Mouse (Mus musculus) lung, embryonic 15.5 days (tissue): Measurements from ENCODE around the gene Bloc1s2. TPM values are rescaled to one million over a fixed set of nuclear protein-coding genes. Genes with fewer than 3 reads are reported as not detected.
"Not testable (repeated sequence)": the region's sequence is repeated elsewhere in the genome, so short reads cannot be mapped to it uniquely, and the experiment has no call there.

Experiments used
- ATAC-seq: fragments of 200-750 bp; cut with Nextera tagmentation; 2 replicates; pipeline ENCODE4 v1.8.0; 2017; ENCODE audit warnings: moderate number of reproducible peaks, borderline replicate concordance; ENCODE audit not compliant: low FRiP score, low TSS enrichment; ENCODE audit errors: extremely low read depth
- H3K27ac ChIP-seq: fragments of 300-500 bp; sonication (generic); 2 replicates; pipeline ENCODE4 v1.5.1; 2015; ENCODE audit warnings: moderate library complexity, mild to moderate bottlenecking, inconsistent platforms
- H3K27me3 ChIP-seq: fragments of 300-500 bp; sonication (generic); 2 replicates; pipeline ENCODE4 v1.6.1; 2015; ENCODE audit warnings: inconsistent platforms
- H3K36me3 ChIP-seq: fragments of 300-500 bp; sonication (generic); 2 replicates; pipeline ENCODE4 v1.6.1; 2015; ENCODE audit warnings: inconsistent platforms
- H3K4me1 ChIP-seq: fragments of 300-500 bp; sonication (generic); 2 replicates; pipeline ENCODE4 v1.6.1; 2015; ENCODE audit warnings: inconsistent platforms
- H3K4me2 ChIP-seq: fragments of 300-500 bp; sonication (generic); 2 replicates; pipeline ENCODE4 v1.6.1; 2015; ENCODE audit warnings: inconsistent platforms, mild to moderate bottlenecking, moderate library complexity
- H3K4me3 ChIP-seq: fragments of 300-500 bp; sonication (generic); 2 replicates; pipeline ENCODE4 v1.5.1; 2015; ENCODE audit warnings: mild to moderate bottlenecking, inconsistent platforms
- H3K9ac ChIP-seq: fragments of 300-500 bp; sonication (generic); 2 replicates; pipeline ENCODE4 v1.6.1; 2015; ENCODE audit warnings: inconsistent platforms
- H3K9me3 ChIP-seq: fragments of 300-500 bp; sonication (generic); 2 replicates; pipeline ENCODE4 v1.6.1; 2016; ENCODE audit warnings: inconsistent platforms
- WGBS: fragments of 180-500 bp; shearing (Covaris S2); methylation state at CpG from one replicate; pipeline ENCODE4 v1.1.7; 2015; 5-methylcytosine and 5-hydroxymethylcytosine counted together
- polyA plus RNA-seq: library from polyadenylated mRNA; unstranded; fragments of >200 nt; fragmentation: Nextera tagmentation; extraction: Ambion mirVana; gene quantifications from 2 replicates; pipeline ENCODE4 v1.2.1, GENCODE M21; 2015

Gene Bloc1s2
- polyA plus RNA-seq, 1 experiment from 2014 or later: 79.1 TPM

- WGBS: 86% methylated on average over 9 of the region's 9 CpGs
- ATAC-seq, H3K9ac ChIP-seq: not testable (repeated sequence)
These were observed 25.6 kb downstream of the Bloc1s2 start for GRCm38 (mm10) chr19:44120686-44121085.

DNA sequence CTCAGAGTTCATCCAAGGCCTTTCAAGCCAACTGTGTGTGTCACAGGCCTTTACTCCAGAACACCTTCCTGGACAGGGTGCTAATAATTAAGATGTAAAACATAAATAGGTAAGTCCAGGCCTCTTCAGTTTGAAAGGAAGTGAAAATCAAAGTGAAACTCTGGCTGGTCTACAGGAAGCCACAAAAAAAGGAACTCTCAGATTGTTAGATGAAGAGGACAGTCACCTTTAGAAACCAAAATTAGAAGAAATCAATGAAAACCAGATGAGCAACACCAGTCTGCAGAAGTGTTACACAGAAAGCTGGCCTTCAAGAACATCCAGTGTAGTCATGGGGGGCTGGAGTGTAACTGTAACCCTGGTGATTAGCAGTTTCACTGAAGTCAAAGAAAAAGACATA is 28.5 kb downstream of the Bloc1s2 start:
- no peaks in the 10 kb centered on the region for H3K9me3 ChIP-seq
- H3K9ac ChIP-seq: no peak overlapping the region
- H3K36me3 ChIP-seq: peaks cover 81% of the 10 kb centered on the region
- no peaks in the 10 kb centered on the region for H3K27me3 ChIP-seq
- no peaks in the 10 kb centered on the region for H3K4me1 ChIP-seq
- no peak for ATAC-seq
- H3K4me3 ChIP-seq: no peak overlapping the region
- no peak overlapping the region for H3K4me2 ChIP-seq
- no peak overlapping the region for H3K27ac ChIP-seq

More at GRCm38 (mm10) chr19:44120686-44121085, 25.6 kb downstream of the Bloc1s2 start:
- H3K4me3 ChIP-seq, H3K4me1 ChIP-seq, H3K4me2 ChIP-seq, H3K9me3 ChIP-seq, H3K27ac ChIP-seq, H3K27me3 ChIP-seq: not testable (repeated sequence)
- peaks cover 84% of the 10 kb centered on the region for H3K36me3 ChIP-seq

- no peak overlapping the region for H3K4me2 ChIP-seq
- ATAC-seq: no peak
- no peak overlapping the region for H3K9ac ChIP-seq
- H3K4me3 ChIP-seq: no peak overlapping the region
- no peaks in the 10 kb centered on the region for H3K27me3 ChIP-seq
- WGBS: 65% methylated on average over 7 of the region's 7 CpGs
- no peak overlapping the region for H3K27ac ChIP-seq
- peaks cover 54% of the 10 kb centered on the region for H3K36me3 ChIP-seq
- no peaks in the 10 kb centered on the region for H3K9me3 ChIP-seq
- peaks cover 7% of the 10 kb centered on the region for H3K4me1 ChIP-seq
These were observed 34.5 kb downstream of the Bloc1s2 start for GRCm38 (mm10) chr19:44111706-44112105.

- Histone ChIP-seq H3K9ac (no peak overlapping the region), H3K9me3 (no peaks in the 10 kb centered on the region), H3K4me3 (no peak overlapping the region), H3K36me3 (peaks cover 45% of the 10 kb centered on the region), H3K4me2 (no peak overlapping the region), H3K4me1 (peaks cover 12% of the 10 kb centered on the region), H3K27ac (no peak overlapping the region), H3K27me3 (no peaks in the 10 kb centered on the region)
- WGBS: 92% methylated on average over 9 of the region's 9 CpGs
- no peak for ATAC-seq
These were observed 35.9 kb downstream of the Bloc1s2 start for GRCm38 (mm10) chr19:44110356-44110755.

DNA sequence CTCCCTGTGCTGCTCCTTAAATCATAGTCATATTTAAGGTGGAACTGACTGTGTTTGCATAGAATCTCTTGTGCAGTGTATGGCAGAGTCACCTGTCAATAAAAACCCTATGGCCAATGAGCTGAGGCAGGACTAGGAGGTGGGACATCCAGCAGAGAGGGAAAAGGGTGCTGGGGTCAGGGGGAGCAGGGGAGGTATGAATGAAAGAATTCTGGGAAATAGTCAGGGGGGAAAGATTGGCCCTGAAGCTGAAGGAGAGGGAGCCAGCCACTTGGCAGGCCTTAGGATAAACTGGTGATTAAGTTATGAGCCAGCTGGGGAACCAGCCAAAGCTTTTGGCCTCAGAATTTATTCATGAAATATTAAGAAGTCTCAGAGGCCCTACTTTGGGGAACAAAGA is 37.2 kb downstream of the Bloc1s2 start:
- no peak overlapping the region for H3K4me3 ChIP-seq
- no peak for ATAC-seq
- H3K36me3 ChIP-seq: peaks cover 36% of the 10 kb centered on the region
- no peaks in the 10 kb centered on the region for H3K9me3 ChIP-seq
- H3K27me3 ChIP-seq: no peaks in the 10 kb centered on the region
- H3K4me1 ChIP-seq: peaks cover 12% of the 10 kb centered on the region
- H3K9ac ChIP-seq: no peak overlapping the region
- H3K4me2 ChIP-seq: no peak overlapping the region
- no peak overlapping the region for H3K27ac ChIP-seq

DNA sequence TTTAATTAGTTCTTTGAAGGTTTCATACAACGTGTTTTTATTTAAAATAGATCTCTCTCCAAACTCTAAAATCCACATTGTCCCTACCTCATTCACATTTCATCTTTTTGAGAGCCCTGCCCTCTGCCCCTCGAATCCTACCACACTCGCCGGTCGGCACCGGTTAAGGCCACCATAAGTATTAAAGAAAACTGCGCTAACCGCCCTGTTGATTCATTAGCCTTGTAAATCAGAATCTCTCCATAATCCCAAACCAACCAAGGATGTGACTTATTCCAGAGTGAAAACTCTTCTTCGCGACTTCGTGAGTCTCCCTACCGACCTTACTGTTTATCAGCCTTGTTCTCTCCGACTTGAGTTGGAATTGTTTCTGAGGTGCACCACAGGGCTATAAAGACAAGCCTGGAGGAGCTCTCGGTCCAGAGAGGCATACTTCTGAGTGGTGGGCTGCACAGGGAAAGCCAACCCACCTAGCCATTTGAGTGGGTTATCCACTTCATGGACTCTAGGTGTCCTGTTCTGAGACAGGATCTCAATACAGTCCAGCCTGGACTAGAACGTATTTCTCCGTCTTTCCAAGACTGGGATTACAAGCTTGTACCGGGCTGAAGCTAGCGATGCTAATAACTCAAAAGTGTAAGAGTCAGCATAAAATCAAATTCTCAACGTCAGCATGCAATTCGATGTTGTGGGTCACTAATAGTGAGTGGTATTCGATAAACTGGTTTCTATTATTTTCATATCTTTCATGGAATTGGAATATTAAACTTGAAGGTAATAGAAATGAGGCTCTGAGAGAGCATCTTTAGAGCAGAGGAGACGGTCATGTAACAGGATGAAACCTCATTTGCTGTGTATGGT is 38.4 kb downstream of the Bloc1s2 start:
- Histone ChIP-seq H3K9ac (peak overlapping the region; percentile 94), H3K27ac (0 out of 2 replicates have a peak overlapping the region, but pooled peaks have one; percentile 6), H3K27me3 (no peaks in the 10 kb centered on the region), H3K4me3 (peak overlapping the region; percentile 99), H3K4me2 (peak overlapping the region; percentile 80), H3K36me3 (peaks cover 25% of the 10 kb centered on the region), H3K9me3 (no peaks in the 10 kb centered on the region), H3K4me1 (peaks cover 12% of the 10 kb centered on the region)
- WGBS: 28% methylated on average over 22 of the region's 22 CpGs
- ATAC-seq: peak; percentile 27; the same call in 1 of the 2 replicates

DNA sequence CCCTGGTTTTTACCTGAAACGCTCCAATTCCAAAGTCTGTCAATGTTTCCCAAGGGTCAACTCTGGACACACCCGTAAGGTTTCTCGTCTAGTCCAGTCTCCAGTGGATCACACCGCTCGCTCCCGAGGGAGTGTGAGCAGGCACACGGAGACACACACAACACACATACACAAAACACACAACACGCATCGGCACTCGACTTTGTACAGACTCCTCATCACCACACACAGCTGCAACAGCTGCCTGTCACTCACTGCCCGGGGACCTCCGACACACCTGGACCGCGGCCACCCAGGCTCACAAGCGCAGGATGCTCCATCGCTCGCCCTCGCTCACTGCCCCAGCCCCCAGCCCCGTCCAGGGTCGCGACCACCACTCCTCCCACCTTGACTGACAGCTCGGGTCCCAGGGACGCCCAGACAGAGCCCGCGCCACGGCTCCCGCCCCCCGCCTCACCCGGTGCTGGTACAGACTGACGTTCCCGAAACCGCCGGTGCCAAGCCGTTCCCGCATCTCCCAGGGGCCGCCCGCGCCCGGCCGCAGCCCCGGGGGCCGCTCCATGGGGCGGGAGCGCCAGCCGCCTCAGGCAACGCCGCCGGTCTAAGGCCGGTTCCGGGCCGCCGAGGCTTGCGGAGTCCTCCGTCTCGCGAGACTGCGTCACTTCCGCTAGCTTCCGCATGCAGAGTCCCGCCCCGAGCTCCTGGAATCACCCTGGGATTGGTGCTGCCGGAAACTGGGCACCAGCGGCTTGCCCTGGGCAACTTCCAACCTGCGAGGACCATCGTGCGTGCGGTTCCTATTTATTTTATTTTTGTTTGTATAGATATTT is 39.2 kb downstream of the Bloc1s2 start, which contains the start of gene Chuk:
Chuk (minus strand) TSS at position 650 of the 830 bp plus-strand sequence.
- peak; percentile 97 for ATAC-seq
- no peaks in the 10 kb centered on the region for H3K27me3 ChIP-seq
- H3K4me1 ChIP-seq: peaks cover 12% of the 10 kb centered on the region
- peaks cover 20% of the 10 kb centered on the region for H3K36me3 ChIP-seq
- H3K9me3 ChIP-seq: no peaks in the 10 kb centered on the region
- peak within 1 kb of the TSS; percentile 94 for H3K9ac ChIP-seq
- H3K27ac ChIP-seq: peak within 1 kb of the TSS; percentile 39
- under 1% methylated on average over 67 of the region's 67 CpGs for WGBS
- peak within 1 kb of the TSS; percentile 80 for H3K4me2 ChIP-seq
- H3K4me3 ChIP-seq: peak within 1 kb of the TSS; percentile 99

- no peak overlapping the region for H3K4me2 ChIP-seq
- no peaks in the 10 kb centered on the region for H3K27me3 ChIP-seq
- 96% methylated on average over 1 of the region's 1 CpGs for WGBS
- peaks cover 12% of the 10 kb centered on the region for H3K36me3 ChIP-seq
- no peak overlapping the region for H3K9ac ChIP-seq
- no peak overlapping the region for H3K4me3 ChIP-seq
- peaks cover 12% of the 10 kb centered on the region for H3K4me1 ChIP-seq
- no peak for ATAC-seq
- no peak overlapping the region for H3K27ac ChIP-seq
- no peaks in the 10 kb centered on the region for H3K9me3 ChIP-seq
These were observed 41.9 kb downstream of the Bloc1s2 start for GRCm38 (mm10) chr19:44104393-44104792.

DNA sequence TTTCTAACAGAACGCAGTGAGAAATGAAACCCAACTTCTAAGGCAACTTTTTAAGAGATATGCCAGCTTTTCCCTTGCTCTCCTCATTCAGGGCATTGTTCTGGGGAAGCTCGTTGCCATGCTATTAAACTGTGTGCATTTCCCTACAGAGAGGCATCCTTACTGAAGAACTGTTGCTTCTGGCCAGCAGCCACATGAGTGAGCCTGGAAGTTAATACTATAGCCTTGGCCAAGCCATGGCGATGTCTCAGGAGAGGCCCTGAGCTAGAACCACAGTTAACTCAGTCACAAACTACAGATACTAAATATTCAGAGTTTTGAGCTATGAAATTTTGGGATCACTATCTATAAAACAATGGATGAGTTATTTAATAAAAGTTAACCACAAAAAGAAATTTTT is 43.2 kb downstream of the Bloc1s2 start:
- H3K4me1 ChIP-seq: peaks cover 10% of the 10 kb centered on the region
- H3K4me2 ChIP-seq: no peak overlapping the region
- H3K4me3 ChIP-seq: no peak overlapping the region
- peaks cover 17% of the 10 kb centered on the region for H3K36me3 ChIP-seq
- no peak overlapping the region for H3K27ac ChIP-seq
- no peak for ATAC-seq
- WGBS: 77% methylated on average over 3 of the region's 3 CpGs
- no peak overlapping the region for H3K9ac ChIP-seq
- H3K9me3 ChIP-seq: no peaks in the 10 kb centered on the region
- no peaks in the 10 kb centered on the region for H3K27me3 ChIP-seq

GRCm38 (mm10) chr19:44100840-44101239 is 45.4 kb downstream of the Bloc1s2 start:
- no peak overlapping the region for H3K4me3 ChIP-seq
- no peak overlapping the region for H3K9ac ChIP-seq
- no peaks in the 10 kb centered on the region for H3K9me3 ChIP-seq
- H3K27ac ChIP-seq: no peak overlapping the region
- no peaks in the 10 kb centered on the region for H3K4me1 ChIP-seq
- peaks cover 27% of the 10 kb centered on the region for H3K36me3 ChIP-seq
- H3K27me3 ChIP-seq: no peaks in the 10 kb centered on the region
- H3K4me2 ChIP-seq: no peak overlapping the region
- ATAC-seq: no peak
